Mouse (Mus musculus): ENCODE data around the gene Sec24d. TPM values are rescaled to one million over a fixed set of nuclear protein-coding genes. Genes with fewer than 3 reads are reported as not detected.

Sec24d gene
- total RNA-seq, 2 experiments from 2014 or later = 12.6 to 17.0 TPM

DNA sequence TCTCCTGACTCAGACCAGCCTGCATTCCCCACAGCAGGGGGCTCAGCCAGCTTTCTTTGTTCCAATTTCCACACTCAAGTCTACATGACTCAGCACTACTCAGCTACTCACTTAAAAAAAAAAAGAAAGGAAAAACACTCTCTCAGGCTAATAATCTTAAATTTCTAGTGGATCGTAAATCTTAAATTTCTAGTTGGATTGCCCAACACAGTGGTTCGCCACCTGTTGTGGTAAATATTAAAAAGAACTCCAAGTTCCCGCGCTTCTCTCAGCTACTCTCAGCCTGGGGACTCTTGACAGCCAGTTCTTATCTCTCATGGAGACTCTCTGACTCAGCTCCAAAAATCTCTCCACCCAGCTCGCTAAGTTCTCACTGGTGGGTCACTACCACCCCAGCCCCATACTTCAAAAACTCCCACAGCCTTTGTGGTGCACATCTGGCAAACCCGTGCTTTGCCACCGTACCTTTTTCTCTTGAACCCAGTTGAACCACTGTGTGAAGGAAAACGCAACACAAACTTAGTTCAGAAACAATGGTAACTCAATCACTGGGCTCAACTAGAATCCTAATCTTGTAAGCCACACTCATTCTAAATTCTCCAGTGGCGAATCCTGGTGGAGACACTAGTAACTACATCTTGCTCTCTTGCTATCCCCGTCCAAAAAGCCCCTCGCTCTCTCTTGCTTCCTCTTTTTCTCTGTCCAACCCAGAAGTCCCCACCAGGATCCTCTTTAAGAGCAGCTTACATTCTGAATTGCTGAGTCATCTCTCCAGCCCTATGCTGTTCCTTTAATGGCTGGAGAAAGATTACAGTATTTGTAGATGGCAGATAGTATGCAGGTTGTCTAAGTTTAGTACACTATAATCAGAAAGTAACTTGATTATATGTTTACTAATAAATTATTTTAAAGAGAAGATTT lies 10.8 kb upstream of the Sec24d start:
- intact Hi-C loops (cut with DNase I) = no loop called here
- DNase-seq (ENCODE audit: extremely low spot score in 1 of 2, low spot score in 2 of 2) = no peak
- H3K4me3 ChIP-seq = no peak overlapping the region
- H3K27ac ChIP-seq = no peak overlapping the region
- no peak for TF ChIP-seq CTCF (IDR thresholded peaks at IDR 0.05)

DNA sequence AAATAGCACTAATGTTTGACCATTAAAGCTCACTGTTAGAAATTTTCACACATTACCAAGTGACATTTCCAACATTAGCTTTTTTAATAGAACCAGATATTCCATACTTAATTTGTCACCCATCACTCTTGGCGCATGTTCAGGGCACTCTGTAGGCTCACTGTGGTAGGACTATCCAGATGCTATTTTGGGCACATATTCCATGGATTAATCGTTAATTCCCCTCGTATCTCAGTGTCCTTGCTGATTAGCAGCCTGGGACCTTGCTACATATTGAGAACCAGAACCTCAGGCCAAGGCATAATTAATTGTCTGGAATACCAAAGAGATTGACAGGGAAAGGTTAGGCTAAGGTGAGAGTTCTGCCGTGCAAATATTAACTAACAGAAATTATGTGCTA lies 8.5 kb upstream of the Sec24d start:
- Histone ChIP-seq H3K4me3 (no peak overlapping the region), H3K27ac (no peak overlapping the region)
- intact Hi-C loops (cut with DNase I) = no loop called here
- TF ChIP-seq CTCF (IDR thresholded peaks at IDR 0.05) = no peak
- no peak for DNase-seq (ENCODE audit: extremely low spot score in 1 of 2, low spot score in 2 of 2)

DNA sequence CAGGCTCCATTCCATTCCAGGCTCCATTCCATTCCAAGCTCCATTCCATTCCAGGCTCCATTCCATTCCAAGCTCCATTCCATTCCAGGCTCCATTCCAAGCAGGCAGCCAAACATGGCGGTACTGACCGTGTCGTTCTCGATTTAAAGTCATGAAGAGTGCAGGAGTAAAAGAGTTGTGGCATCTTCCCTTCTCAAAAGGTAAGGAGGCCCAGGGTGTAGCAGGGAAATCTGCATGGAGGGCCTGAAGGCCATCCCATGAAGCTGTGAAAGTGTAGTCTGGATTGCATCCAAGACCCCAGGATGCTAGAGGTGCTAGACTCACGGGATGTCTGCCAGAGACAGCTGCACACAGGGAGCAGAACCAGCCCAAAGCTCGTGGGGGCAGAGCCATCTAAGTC lies 2.5 kb upstream of the Sec24d start:
- H3K4me3 ChIP-seq = peak overlapping the region; percentile 24; the same call in 1 of the 2 replicates
- DNase-seq (ENCODE audit: extremely low spot score in 1 of 2, low spot score in 2 of 2) = no peak
- intact Hi-C loops (cut with DNase I) = loop anchor here (1.0 to 5.0 kb wide), 2 partner anchors 16 to 53 kb away; no protein-coding TSS in a partner anchor
- no peak overlapping the region for H3K27ac ChIP-seq
- no peak for TF ChIP-seq CTCF (IDR thresholded peaks at IDR 0.05)

DNA sequence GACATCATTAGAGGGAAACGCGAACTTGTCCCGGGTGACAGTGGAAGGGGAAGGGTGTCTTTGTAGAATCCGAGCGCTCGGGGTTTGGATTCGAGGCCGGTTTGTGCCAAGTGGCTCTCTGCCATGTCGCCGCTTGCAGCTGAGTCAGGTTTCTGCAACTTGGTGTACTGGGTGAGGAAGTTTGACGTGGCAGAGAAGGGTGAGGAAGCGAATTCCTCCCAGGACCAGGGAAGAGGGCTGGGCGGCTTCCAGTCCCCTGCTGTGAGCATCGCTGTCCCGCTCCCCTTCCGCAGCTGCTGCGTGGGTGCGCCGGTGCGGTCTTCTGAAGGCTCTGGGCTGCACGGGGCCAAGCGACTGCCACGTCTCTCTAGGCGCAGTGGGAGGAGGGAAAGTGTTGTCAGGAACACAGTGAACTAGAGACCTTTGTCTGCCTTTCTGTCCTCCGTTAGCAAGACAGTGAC lies 516 bp downstream of the Sec24d start:
- DNase-seq (ENCODE audit: extremely low spot score in 1 of 2, low spot score in 2 of 2) = peak; percentile 52 to 62
- H3K4me3 ChIP-seq = peak overlapping the region; percentile 57
- peak overlapping the region; percentile 73 for H3K27ac ChIP-seq
- intact Hi-C loops (cut with DNase I) = loop anchor here (1.0 to 5.0 kb wide), 2 partner anchors 31 to 50 kb away; no protein-coding TSS in a partner anchor
- no peak for TF ChIP-seq CTCF (IDR thresholded peaks at IDR 0.05)

DNA sequence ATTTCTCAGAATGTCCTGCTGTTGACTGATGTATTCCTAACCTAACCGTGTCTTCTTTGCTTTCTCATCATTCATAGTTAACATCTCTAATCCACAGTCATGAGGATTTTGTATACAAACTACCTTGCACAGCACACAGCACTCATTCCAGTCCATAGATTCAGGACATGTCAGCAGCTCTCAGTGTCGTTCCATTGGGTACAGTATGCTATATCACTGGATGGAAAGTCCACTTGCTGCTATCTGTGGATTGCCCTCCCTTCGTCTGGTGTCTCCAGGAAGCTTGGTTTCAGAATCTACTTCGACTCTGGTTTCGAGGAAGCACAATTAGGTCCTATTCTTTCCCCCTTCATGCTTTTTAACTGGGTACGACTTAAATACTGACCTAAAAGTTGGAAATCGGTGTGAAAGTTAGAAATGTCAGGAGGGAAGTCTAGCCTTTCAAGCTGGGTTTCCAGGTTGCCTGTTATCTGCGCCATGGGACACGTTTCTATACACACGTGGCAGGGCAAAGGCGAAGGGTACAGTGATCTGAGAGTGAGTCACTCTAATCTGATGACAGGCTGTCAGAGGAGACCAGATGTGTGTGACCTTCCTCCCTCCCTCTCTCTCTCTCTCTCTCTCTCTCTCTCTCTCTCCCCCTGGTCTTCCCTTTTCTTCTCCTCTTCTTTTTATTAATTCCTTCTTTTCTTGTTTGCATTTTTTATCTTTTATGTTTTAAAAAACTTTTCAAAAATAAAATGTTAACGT lies 15.8 kb downstream of the Sec24d start:
- no peak for DNase-seq (ENCODE audit: extremely low spot score in 1 of 2, low spot score in 2 of 2)
- H3K27ac ChIP-seq = no peak overlapping the region
- H3K4me3 ChIP-seq = no peak overlapping the region
- intact Hi-C loops (cut with DNase I) = no loop called here
- no peak for TF ChIP-seq CTCF (IDR thresholded peaks at IDR 0.05)

DNA sequence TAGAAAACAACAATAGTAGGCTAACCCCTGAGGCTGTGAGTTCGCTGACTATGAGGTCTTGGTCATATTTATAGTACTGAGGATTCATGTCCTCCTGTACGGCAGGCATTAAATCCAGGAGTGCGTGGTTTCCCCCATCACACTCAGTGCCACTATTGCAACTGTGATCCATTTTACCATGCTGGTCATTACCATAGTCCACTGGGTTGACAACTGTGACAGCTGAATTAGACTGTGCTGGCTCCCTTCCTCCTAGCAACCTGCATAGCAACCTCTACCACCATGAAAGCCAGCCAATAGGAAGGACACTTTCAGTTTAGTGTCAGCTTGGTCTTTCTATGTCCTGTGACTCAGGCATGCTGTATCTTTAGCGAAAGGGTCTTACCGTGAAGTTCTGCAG lies 17.0 kb downstream of the Sec24d start:
- intact Hi-C loops (cut with DNase I) = no loop called here
- TF ChIP-seq CTCF (IDR thresholded peaks at IDR 0.05) = no peak
- H3K27ac ChIP-seq = no peak overlapping the region
- DNase-seq (ENCODE audit: extremely low spot score in 1 of 2, low spot score in 2 of 2) = no peak
- no peak overlapping the region for H3K4me3 ChIP-seq

DNA sequence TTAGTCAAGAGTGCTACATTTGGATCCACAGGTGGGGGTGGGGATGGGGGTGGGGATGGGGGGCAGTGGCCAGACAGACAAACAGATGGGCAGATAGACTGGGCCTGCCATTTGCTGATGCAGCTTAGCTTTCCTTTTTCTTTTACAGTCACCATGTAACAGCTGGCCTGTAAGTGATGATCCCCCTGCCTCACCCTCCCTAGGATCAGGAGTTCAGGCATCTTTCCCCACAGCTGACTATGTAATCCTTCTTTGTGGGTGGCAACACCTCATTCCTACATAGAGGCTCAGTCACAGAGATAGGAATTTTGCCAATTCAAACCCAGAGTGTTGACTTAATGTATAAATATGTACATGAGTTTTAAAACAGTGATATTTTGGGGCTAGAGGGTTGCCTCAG lies 18.4 kb downstream of the Sec24d start:
- no peak for TF ChIP-seq CTCF (IDR thresholded peaks at IDR 0.05)
- no peak overlapping the region for H3K27ac ChIP-seq
- DNase-seq (ENCODE audit: extremely low spot score in 1 of 2, low spot score in 2 of 2) = no peak
- intact Hi-C loops (cut with DNase I) = no loop called here
- no peak overlapping the region for H3K4me3 ChIP-seq

DNA sequence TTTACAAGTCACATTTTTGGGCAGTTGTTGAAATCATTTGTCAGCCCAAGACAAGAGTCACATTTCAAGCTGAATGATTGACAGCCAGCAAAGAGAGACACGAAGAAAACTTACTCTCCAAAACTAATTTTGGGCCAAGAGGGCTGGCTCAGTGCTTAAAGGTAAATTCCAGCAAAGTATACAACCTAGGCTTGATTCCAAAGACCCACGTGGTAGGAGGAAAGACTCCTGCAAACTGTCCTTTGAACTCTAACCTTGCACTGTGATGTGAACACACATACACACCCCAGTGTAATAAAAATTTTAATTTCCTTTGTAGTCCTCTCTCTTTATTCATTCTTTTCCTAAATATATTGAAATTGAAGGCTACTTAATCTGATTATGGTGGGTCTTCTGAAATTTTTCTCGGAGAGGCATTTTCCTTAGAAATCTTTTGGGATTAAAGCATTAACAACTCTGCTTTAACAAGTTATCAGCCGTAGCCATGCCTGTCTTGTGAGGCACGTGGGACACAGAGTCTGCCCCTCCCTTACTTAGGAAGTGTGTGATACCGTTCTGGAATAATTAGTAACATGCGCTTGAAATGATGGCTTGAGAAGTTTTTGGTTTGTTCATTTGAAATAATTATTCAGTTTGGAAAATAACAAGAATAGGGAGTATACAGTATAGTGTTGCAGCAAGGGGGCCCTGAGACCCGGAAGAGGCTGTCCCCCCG lies 21.8 kb downstream of the Sec24d start:
- intact Hi-C loops (cut with DNase I) = no loop called here
- no peak for TF ChIP-seq CTCF (IDR thresholded peaks at IDR 0.05)
- DNase-seq (ENCODE audit: extremely low spot score in 1 of 2, low spot score in 2 of 2) = no peak
- Histone ChIP-seq H3K4me3 (no peak overlapping the region), H3K27ac (no peak overlapping the region)

DNA sequence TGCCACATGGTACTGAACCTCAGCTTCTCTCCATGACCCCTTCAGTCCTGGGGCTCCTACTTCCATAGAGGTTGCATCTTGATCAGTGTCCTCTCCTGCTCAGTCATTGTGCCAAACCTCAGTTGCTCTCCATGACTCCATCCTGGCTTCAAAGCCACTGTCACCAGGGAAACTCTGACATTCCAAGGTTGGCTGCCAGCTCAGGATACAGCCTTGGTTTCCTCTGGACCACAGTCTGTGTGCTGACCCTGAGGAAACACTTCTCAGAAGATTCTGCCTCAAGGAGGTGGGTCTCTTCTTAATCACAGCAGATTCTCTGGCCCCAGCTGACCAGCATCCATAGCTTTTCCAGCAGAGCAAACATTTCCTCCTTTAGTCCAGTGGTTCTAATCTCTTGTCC lies 24.4 kb downstream of the Sec24d start:
- Histone ChIP-seq H3K4me3 (no peak overlapping the region), H3K27ac (no peak overlapping the region)
- no peak for TF ChIP-seq CTCF (IDR thresholded peaks at IDR 0.05)
- no peak for DNase-seq (ENCODE audit: extremely low spot score in 1 of 2, low spot score in 2 of 2)
- intact Hi-C loops (cut with DNase I) = no loop called here

DNA sequence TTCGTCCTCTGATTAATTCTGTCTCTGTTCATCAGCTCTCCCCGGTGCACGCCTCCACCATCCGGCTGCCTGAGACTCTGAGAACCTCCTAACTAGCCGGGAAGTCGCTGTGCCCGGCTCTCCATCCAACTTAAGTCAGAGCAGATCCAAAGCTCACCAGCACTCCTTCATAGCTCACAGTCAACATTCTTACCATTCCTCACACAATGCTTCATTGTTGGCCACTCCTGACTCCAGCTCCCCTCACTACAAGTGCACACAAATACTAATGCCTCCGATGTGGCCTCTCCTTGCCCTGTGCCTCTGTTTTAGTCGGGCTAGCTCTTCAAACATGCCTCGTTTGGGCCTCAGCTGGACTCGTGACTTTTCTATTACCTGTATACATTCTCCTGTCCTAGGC lies 29.4 kb downstream of the Sec24d start:
- H3K4me3 ChIP-seq = no peak overlapping the region
- intact Hi-C loops (cut with DNase I) = no loop called here
- TF ChIP-seq CTCF (IDR thresholded peaks at IDR 0.05) = no peak
- no peak for DNase-seq (ENCODE audit: extremely low spot score in 1 of 2, low spot score in 2 of 2)
- no peak overlapping the region for H3K27ac ChIP-seq

DNA sequence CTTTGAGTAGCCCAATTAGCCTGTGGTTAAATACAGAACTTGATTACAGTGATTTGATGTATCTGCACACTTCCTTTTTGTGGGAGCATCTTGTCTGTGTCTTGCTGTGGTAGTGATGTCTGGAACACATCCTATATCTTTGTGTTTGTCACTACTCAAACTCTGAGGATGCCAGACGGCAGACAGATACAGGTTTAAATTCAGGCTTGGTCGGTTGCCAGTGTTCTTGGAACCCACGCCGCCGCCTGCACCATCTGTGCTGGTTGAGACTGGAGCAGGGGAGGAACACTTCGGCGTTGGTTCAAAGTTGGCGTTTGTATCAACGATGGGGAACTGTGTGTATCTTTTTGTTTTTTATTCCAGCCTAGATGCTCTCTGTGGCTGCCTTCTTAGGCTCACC lies 31.0 kb downstream of the Sec24d start:
- H3K27ac ChIP-seq = no peak overlapping the region
- DNase-seq (ENCODE audit: extremely low spot score in 1 of 2, low spot score in 2 of 2) = peak; percentile 81 to 90
- TF ChIP-seq CTCF (IDR thresholded peaks at IDR 0.05) = no peak
- intact Hi-C loops (cut with DNase I) = loop anchor here (1.0 kb wide), 1 partner anchor 31 kb away; the partner anchor contains the start of gene Sec24d
- H3K4me3 ChIP-seq = no peak overlapping the region

Data from left cerebral cortex, adult 2 months (tissue).